Mouse (Mus musculus): ENCODE measurements around the gene Prpf8.

The Prpf8 gene

GRCm38 (mm10) chr11:75459751-75460102 lies 26.9 kb upstream of the Prpf8 start:
- no peak for DNase-seq (ENCODE audit: low spot score)

- DNase-seq (ENCODE audit: low spot score), result peak; percentile 47
These were observed 26.3 kb upstream of the Prpf8 start for GRCm38 (mm10) chr11:75460103-75460843.

DNA sequence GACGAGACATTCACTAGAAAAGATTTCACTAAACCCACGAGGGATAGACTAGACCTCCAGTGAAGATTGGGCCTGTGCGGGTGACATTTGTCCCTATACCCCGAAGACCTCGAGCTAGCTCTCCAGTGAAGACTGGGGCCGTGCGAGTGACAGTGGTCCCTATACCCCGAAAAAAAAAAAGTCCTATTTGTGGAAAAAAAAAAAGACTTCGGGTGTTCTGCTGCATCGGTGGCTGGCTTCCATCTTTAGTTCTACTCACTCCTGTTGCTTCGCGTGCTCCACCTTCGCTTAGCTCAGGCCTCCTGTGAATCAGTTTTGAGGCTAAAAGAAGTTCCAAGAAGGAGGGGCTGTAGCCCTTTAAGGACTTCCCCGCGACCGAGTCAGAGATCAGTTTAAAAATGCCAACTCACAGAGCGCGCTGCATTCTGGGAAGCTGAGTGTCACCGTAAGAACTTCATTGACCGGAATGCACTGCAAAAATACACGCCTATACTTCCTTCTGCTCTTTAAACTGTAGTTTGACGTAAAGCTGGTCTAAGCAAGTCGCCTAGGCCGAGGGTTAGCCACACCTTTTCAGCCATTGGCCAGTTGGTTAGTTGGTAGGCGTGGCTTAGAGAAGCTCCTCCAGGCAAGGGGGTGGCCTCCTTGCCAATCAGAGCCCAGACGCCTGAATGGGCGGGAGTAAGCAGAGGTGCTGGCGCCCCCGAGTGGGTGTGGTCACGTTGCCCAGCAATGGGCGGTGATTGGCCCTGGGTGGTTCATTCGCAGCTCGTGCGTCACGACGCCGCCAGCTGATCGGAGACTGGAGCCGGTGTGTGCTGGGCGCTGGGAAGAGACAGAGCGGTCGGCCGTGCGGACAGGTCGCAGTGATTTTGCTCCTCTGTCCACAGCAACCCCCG lies 25.5 kb upstream of the Prpf8 start, which contains the start of gene Tlcd2:
Tlcd2 (plus strand) TSS at position 872 of the 899 bp plus-strand sequence.
- DNase-seq (ENCODE audit: low spot score), result peak; percentile 97

DNA sequence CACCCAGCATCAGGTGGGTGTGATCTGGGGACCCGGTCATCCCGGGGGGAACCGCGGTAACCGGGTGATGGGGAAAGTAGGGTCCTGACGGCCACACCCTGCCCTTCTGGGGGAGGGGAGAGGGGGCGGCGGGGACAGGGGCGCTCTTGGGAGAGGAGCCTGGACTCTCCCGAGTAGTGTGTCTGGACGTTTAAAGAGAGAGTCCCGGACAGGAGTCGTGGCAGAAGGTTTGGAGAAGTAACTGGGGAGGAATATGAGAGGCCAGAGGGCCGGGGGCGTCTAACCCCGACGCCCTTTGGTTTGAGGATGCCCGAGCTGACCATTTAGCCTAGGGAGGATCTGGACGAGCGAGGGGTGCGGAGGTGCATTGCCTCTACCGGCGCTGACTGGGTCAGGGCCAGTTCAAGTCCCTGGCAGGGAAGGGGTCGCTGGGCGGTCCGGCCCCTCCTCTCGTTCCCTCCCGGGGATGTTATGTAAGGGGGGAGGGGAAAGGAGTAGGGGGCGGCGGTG lies 24.8 kb upstream of the Prpf8 start:
- no peak for DNase-seq (ENCODE audit: low spot score)

- DNase-seq (ENCODE audit: low spot score), result peak; percentile 61
These were observed 24.3 kb upstream of the Prpf8 start for GRCm38 (mm10) chr11:75462253-75462783.

DNA sequence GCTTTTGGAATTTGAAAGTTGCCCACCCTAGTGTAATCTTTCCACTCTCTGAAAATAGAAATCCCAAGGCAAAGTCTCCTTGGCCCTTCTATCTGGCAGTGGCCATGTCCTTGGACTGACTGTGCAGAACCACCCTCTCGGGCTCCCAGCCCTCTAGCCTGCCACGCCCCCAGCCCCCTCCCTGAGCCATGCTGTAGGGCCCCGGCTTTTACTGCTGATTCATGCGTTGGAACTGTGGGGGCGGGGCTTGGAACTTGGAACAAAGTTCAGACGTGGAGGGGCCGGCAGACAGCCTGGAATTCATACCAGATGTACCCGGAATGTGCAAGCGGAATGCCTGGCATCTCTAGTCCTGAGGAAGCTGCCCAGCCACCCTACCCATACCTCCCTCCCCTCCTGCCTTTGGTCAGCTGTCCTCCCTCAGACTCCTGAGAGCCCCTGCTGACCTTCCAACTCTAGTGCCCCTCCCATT lies 23.7 kb upstream of the Prpf8 start:
- peak; percentile 82 for DNase-seq (ENCODE audit: low spot score)

- DNase-seq (ENCODE audit: low spot score), result no peak
These were observed 23.0 kb upstream of the Prpf8 start for GRCm38 (mm10) chr11:75463624-75464023.

GRCm38 (mm10) chr11:75464417-75464816 lies 22.2 kb upstream of the Prpf8 start:
- DNase-seq (ENCODE audit: low spot score), result no peak

DNA sequence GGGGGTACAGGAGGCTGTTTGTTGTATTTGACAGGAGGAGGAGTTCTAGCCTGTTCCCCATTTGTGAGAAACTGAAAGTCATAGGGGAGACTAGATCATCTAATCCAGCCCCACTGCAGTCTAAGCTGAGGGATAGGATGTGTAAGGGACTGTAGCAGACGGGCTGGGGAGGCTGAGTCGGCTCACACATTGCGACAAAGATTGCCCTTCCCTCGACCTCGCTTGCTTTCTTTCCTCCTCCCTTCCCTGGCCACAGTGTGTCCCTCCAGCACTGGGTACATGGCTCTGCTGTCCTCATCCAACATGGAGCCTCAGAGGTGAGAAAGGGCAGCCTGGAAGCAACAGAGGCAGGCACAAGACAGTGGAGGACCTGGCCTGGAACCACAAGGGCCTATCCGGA lies 21.6 kb upstream of the Prpf8 start:
- no peak for DNase-seq (ENCODE audit: low spot score)

GRCm38 (mm10) chr11:75466731-75467505 lies 19.7 kb upstream of the Prpf8 start:
- no peak for DNase-seq (ENCODE audit: low spot score)

DNA sequence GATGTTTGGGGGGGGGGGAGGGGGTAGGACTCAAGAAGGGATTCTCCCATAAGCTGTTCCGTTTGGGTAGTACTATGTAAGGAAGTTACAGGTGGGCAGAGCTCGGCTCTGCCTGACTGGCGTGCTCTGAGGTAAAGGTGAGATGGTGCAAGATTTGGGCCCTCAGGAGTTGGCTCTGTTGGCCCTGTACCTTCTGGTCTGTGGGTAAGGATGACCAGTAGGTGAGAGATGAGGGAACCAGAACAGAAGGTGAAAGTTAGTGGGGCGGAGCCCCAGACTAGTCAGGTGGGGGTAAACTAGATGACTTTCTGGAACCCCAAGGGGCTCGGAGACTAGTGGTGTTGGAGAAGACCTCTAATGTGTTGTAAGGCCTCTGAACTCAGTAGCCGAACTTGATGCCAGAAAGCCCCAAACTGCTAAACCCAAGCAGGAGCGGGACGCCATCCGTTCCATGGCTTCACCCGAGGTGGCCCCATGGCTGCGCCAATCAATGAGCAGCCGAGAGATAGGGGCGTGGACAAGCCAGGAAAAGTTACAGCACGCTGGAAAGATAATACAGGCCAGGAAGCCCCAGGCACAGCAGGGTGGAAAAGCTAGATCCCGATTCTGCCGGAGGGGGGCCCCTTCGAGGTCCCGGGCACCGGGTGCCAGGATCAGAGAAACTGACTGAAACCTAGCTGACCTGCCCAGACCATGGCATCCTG lies 19.0 kb upstream of the Prpf8 start:
- no peak for DNase-seq (ENCODE audit: low spot score)

DNA sequence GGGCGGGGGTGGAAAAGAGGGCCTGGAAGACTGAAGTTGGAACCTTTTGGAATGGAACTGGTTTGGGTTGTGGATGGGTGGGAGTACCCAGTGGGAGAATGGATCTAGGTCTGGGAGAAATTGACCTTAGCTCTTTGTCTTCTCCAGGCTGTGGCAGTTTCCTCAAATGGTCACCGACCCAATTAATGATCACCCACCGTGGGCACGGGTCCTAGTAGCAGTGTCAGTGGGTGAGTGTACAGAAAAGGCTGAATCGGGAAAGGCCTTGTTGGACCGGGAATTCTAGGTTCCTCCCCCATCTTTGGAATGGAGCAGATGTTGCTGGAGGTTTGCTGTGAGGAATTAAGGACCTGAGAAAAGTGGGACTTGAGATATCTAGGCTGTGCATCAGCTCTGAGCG lies 18.2 kb upstream of the Prpf8 start:
- no peak for DNase-seq (ENCODE audit: low spot score)

DNA sequence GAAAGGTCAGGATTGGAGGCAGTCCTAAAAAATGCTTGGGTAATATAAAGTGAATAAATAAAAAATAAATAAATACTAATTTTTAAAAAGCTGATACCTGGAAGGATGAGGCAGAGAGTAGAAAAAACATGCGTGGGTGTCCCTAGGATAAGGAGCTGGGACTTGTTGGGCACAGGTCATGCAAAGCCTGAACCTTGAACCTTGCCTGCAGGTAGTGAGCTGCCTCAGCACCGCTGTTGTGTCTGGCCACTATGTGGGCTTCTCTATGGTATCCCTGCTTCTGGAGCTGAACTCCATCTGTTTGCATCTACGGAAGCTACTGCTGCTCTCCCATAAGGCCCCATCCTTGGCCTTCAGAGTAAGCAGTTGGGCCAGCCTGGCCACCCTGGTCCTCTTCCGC lies 17.4 kb upstream of the Prpf8 start:
- no peak for DNase-seq (ENCODE audit: low spot score)

DNA sequence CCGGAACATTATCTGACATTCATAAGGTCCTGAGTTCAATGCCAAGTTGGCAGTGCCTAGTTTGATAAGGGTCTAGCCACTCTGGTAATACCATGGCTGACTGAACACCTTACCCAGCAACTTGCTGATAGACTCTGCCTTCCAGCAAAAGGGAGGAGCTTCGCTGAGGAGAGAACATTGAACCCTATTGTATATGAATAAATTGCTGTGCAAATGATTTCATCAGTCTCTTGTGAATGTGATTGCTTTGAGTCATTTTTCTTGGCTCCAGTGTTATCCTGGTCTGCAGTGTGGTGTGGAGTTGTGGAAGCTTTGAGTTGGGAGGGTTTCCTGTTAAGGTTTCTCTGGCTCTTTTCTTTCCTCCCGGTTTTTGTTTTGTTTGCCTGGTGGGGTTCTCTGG lies 15.9 kb upstream of the Prpf8 start:
- no peak for DNase-seq (ENCODE audit: low spot score)

GRCm38 (mm10) chr11:75472469-75473081 lies 14.0 kb upstream of the Prpf8 start:
- DNase-seq (ENCODE audit: low spot score), result no peak

DNA sequence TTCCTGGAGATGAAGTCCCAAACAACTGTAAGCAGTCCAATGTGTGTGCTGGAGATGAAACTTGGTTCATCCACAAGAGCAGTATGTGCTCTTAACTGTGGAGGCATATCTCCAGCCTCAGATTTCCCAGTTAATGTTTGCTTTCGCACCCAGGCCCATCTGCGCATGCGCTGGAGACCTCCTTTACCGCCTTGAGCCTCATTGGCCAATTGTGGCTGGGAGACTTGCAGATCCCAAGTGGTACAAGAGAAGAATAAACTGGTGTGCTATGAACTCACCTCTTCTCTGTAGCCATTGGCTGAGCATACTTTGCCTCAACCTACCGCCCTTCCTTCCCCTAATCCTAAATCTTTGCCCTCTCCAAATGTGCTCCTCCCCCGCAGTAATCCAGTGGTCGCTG lies 13.2 kb upstream of the Prpf8 start:
- DNase-seq (ENCODE audit: low spot score), result no peak

- DNase-seq (ENCODE audit: low spot score), result no peak
These were observed 424 bp upstream of the Prpf8 start for GRCm38 (mm10) chr11:75486192-75486591.

GRCm38 (mm10) chr11:75487496-75487895 lies 880 bp downstream of the Prpf8 start:
- DNase-seq (ENCODE audit: low spot score), result no peak

- no peak for DNase-seq (ENCODE audit: low spot score)
These were observed 7.9 kb downstream of the Prpf8 start for GRCm38 (mm10) chr11:75494296-75495049.

DNA sequence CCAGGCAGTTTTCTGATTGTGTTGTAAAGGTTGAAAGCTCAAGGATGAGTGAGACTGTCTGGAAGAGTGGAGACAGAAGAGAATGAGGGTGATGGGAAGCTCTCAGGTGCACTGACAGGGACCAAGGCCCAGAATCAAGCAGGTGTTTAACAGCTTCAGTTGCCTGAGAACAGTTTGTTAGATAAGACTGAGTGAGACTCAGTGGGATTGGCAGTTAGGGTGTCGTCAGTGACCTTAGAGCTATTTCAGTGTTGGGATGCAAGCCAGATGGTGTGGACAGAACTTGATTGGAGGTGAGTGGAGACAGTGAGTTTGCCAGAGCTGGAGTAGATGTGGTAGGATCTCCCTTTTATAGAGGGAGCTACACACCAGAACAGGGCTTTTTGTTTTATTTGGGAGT lies 11.5 kb downstream of the Prpf8 start:
- no peak for DNase-seq (ENCODE audit: low spot score)
